Mouse (Mus musculus) thymus, adult 2 months (tissue): ENCODE results near the gene 2900026A02Rik. TPM values are rescaled to one million over a fixed set of nuclear protein-coding genes. Genes with fewer than 3 reads are reported as not detected.

Experiments
- DNase-seq: peaks from one replicate; pipeline ENCODE4 v3.0.0; 2021
- H3K27ac ChIP-seq: fragments of 200-500 bp; 2 replicates; pipeline ENCODE4 v1.5.1; 2012; ENCODE audit warnings: low read length, control low read depth; ENCODE audit not compliant: control insufficient read depth, insufficient read depth
- H3K27me3 ChIP-seq: fragments of 200-500 bp; 2 replicates; pipeline ENCODE4 v1.6.1; 2012; ENCODE audit warnings: mild to moderate bottlenecking, low read length, moderate library complexity, mixed read lengths; ENCODE audit not compliant: control insufficient read depth, insufficient read depth
- H3K36me3 ChIP-seq: fragments of 200-500 bp; 2 replicates; pipeline ENCODE4 v1.6.1; 2012; ENCODE audit warnings: mild to moderate bottlenecking, low read length, moderate library complexity; ENCODE audit not compliant: control insufficient read depth, insufficient read depth
- H3K4me1 ChIP-seq: fragments of 200-500 bp; replicated peaks from 2 replicates; pipeline ENCODE4 v1.6.1; 2012; ENCODE audit warnings: low read length; ENCODE audit not compliant: control insufficient read depth, insufficient read depth
- H3K4me3 ChIP-seq: fragments of 200-500 bp; 2 replicates; pipeline ENCODE4 v1.5.1; 2012; ENCODE audit warnings: mild to moderate bottlenecking, low read length, control low read depth, moderate library complexity; ENCODE audit not compliant: control insufficient read depth, insufficient read depth
- CTCF ChIP-seq: fragments of 200-500 bp; IDR thresholded peaks from 2 replicates; pipeline ENCODE4 v1.5.1; 2012; ENCODE audit warnings: mild to moderate bottlenecking, control low read depth, low read length, moderate library complexity, borderline replicate concordance; ENCODE audit not compliant: control insufficient read depth, poor library complexity, insufficient read depth; ENCODE audit errors: extremely low read depth
- POLR2A ChIP-seq: fragments of 200-500 bp; IDR thresholded peaks from 2 replicates; pipeline ENCODE4 v1.6.1; 2012; ENCODE audit warnings: mild to moderate bottlenecking, low read length, control low read depth, moderate library complexity; ENCODE audit not compliant: control insufficient read depth, poor library complexity, insufficient read depth; ENCODE audit errors: extremely low read depth
- WGBS: fragments of 180-500 bp; shearing (Covaris S2); methylation state at CpG from one replicate; pipeline ENCODE4 v1.1.7; 2018; 5-methylcytosine and 5-hydroxymethylcytosine counted together
- polyA plus RNA-seq: library from polyadenylated mRNA; depleted of rRNA; stranded (reverse); fragments of >200 nt; gene quantifications from 2 replicates; pipeline ENCODE4 v1.2.3, GENCODE M21; 2012

Gene 2900026A02Rik
- polyA plus RNA-seq, 1 experiment, result 6.9 TPM

DNA sequence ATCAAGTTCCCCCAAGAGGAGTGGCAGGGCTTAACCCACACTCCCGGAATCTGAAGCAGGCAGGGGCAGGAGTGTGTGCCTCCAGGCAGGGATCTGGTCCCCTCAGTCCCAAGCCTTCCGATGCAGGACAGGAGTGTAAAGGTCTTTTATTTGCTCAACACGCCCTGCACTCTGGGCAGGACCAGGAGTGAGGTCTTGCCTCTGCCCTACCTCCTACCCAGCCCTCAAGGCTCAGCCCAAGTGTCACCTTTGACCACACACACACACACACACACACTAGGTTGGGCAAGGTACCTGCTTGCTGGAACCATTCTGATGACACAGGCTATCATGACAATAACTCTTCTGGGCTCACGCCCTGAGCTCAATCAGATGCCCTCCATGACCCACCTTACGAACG lies 1.6 kb downstream of the 2900026A02Rik start:
- no peak for DNase-seq
- Histone ChIP-seq H3K27me3 (no peaks in the 10 kb centered on the region), H3K4me3 (no peak overlapping the region), H3K36me3 (no peaks in the 10 kb centered on the region), H3K27ac (no peak overlapping the region), H3K4me1 (peaks cover 5% of the 10 kb centered on the region)
- WGBS, result 93% methylated on average over 6 of the region's 6 CpGs
- TF ChIP-seq POLR2A (no peak), CTCF (no peak)

GRCm38 (mm10) chr5:113218617-113219235 lies 2.3 kb downstream of the 2900026A02Rik start:
- TF ChIP-seq CTCF (no peak), POLR2A (no peak)
- no peak for DNase-seq
- H3K27ac ChIP-seq, result no peak overlapping the region

GRCm38 (mm10) chr5:113217076-113217475 lies 4.0 kb downstream of the 2900026A02Rik start:
- H3K4me1 ChIP-seq, result peaks cover 5% of the 10 kb centered on the region
- H3K27ac ChIP-seq, result no peak overlapping the region
- no peaks in the 10 kb centered on the region for H3K36me3 ChIP-seq
- no peak overlapping the region for H3K4me3 ChIP-seq
- 95% methylated on average over 12 of the region's 12 CpGs for WGBS
- TF ChIP-seq CTCF, result no peak
- no peak for TF ChIP-seq POLR2A
- no peaks in the 10 kb centered on the region for H3K27me3 ChIP-seq
- DNase-seq, result no peak

More at GRCm38 (mm10) chr5:113218617-113219235, 2.3 kb downstream of the 2900026A02Rik start:
- peaks cover 5% of the 10 kb centered on the region for H3K4me1 ChIP-seq
- H3K36me3 ChIP-seq, result no peaks in the 10 kb centered on the region
- WGBS, result 93% methylated on average over 17 of the region's 17 CpGs
- H3K4me3 ChIP-seq, result no peak overlapping the region
- no peaks in the 10 kb centered on the region for H3K27me3 ChIP-seq

DNA sequence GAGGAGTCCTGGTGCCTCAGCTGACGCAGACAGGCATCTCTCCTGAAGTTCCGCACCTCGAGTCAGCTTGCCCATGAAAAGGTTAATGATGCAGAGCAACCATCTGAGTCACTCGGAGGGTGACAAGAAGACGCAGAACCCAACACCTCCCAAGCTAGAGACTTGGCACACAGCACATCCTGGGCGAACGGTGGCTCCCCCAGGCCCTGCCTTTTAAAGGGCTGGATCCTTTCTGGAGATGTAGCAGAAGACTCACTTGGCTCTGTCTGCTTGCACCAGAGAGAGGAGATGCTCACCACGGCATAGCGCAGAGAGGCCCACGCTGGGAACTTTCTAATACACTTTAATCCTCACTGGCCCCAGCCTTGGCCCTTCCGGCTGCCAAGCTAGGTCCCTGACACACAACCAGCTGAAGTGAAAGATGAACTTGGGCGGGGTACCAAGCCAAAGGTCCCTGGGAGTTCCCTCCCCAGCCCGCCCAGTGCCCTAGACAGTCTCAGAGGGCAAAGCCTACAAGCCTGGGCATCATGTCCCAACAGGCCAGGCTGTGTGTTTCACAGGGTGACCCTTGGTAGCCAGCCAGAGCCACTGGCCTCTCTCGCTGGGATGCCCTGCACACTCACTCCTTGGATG lies 4.6 kb downstream of the 2900026A02Rik start:
- DNase-seq, result no peak
- no peak overlapping the region for H3K4me3 ChIP-seq
- H3K27me3 ChIP-seq, result no peaks in the 10 kb centered on the region
- peaks cover 5% of the 10 kb centered on the region for H3K4me1 ChIP-seq
- no peak for TF ChIP-seq CTCF
- no peak for TF ChIP-seq POLR2A
- H3K36me3 ChIP-seq, result no peaks in the 10 kb centered on the region
- H3K27ac ChIP-seq, result no peak overlapping the region
- WGBS, result 90% methylated on average over 14 of the region's 14 CpGs

DNA sequence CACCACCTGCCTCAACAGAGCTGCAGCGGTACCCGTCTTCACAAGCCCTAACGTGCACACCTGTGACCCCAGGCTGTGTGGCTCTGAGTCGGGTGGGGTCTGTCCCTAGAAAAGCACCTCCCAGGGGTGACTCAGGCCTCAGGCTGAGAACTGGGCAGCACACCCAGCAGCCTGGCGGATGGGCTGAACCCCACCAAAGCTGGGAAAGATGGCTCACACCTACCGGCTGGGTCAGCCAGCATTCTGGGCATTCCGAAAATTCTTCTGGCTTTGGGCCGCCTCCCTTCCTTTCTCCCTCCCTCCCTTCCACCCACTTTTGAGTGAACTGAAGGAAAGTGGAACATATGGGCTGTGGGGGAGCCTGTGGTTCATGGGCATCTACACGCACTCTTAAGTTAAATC lies 5.4 kb downstream of the 2900026A02Rik start:
- Histone ChIP-seq H3K27me3 (no peaks in the 10 kb centered on the region), H3K36me3 (no peaks in the 10 kb centered on the region), H3K4me1 (peaks cover 2% of the 10 kb centered on the region; the same call in 1 of the 2 replicates), H3K4me3 (no peak overlapping the region), H3K27ac (no peak overlapping the region)
- WGBS, result 93% methylated on average over 9 of the region's 9 CpGs
- no peak for TF ChIP-seq POLR2A
- TF ChIP-seq CTCF, result no peak
- no peak for DNase-seq

GRCm38 (mm10) chr5:113214455-113214854 lies 6.6 kb downstream of the 2900026A02Rik start:
- Histone ChIP-seq H3K27ac (no peak overlapping the region), H3K27me3 (no peaks in the 10 kb centered on the region), H3K36me3 (no peaks in the 10 kb centered on the region), H3K4me1 (no peaks in the 10 kb centered on the region), H3K4me3 (no peak overlapping the region)
- TF ChIP-seq POLR2A, result no peak
- no peak for TF ChIP-seq CTCF
- WGBS, result 53% methylated on average over 11 of the region's 11 CpGs
- no peak for DNase-seq
